Comparison of ENCODE assay signal across 8 mouse cellular contexts in genomic region chr6:41604401-41605050, GRCm38 (mm10). TPM values are rescaled to one million over a fixed set of nuclear protein-coding genes. Genes with fewer than 3 reads are reported as not detected.
DNase-seq lines count a peak whose midpoint lies in the region; ATAC-seq and TF ChIP-seq lines count a peak whose summit lies in the region.

No protein-coding gene starts in this region.

- peak; percentile 72 for ATAC-seq in forebrain, embryonic 15.5 days (replicated peaks)
- ATAC-seq in intestine, postnatal 0 days: peak; percentile 65
- ATAC-seq in liver, embryonic 16.5 days (ENCODE audit: low read depth): peak; percentile 35; the same call in 1 of the 2 replicates
- ATAC-seq in neural tube, embryonic 12.5 days (ENCODE audit: low FRiP score, low read depth): peak; percentile 65

- peaks cover 24% of the 10 kb centered on the region for H3K27me3 ChIP-seq in heart, embryonic 10.5 days (ENCODE audit: insufficient read depth, poor library complexity, severe bottlenecking)
- H3K27me3 ChIP-seq in forebrain, embryonic 15.5 days: no peaks in the 10 kb centered on the region
- no peaks in the 10 kb centered on the region for H3K27me3 ChIP-seq in intestine, postnatal 0 days (replicated peaks; ENCODE audit: control insufficient read depth, insufficient read depth, low read length)
- peaks cover 10% of the 10 kb centered on the region for H3K27me3 ChIP-seq in liver, embryonic 16.5 days (ENCODE audit: control insufficient read depth, insufficient read depth, low read depth, low read length)
- H3K27me3 ChIP-seq in neural tube, embryonic 12.5 days (replicated peaks): no peaks in the 10 kb centered on the region

- 1% methylated on average over 23 of the region's 23 CpGs for WGBS in heart, embryonic 10.5 days
- WGBS in forebrain, embryonic 15.5 days: under 1% methylated on average over 23 of the region's 23 CpGs
- under 1% methylated on average over 23 of the region's 23 CpGs for WGBS in intestine, postnatal 0 days
- WGBS in liver, embryonic 16.5 days (ENCODE audit: insufficient replicate concordance): 1% methylated on average over 23 of the region's 23 CpGs
- under 1% methylated on average over 23 of the region's 23 CpGs for WGBS in neural tube, embryonic 12.5 days

- peaks cover 9% of the 10 kb centered on the region; the same call in 1 of the 2 replicates for H3K4me1 ChIP-seq in heart, embryonic 10.5 days
- H3K4me1 ChIP-seq in forebrain, embryonic 15.5 days: peaks cover 27% of the 10 kb centered on the region
- H3K4me1 ChIP-seq in intestine, postnatal 0 days (replicated peaks; ENCODE audit: control insufficient read depth, insufficient read depth, low read length): no peaks in the 10 kb centered on the region
- peaks cover 4% of the 10 kb centered on the region; the same call in 1 of the 2 replicates for H3K4me1 ChIP-seq in liver, embryonic 16.5 days (ENCODE audit: control insufficient read depth, low read depth, low read length)
- H3K4me1 ChIP-seq in neural tube, embryonic 12.5 days: peaks cover 6% of the 10 kb centered on the region; the same call in 1 of the 2 replicates

- H3K4me3 ChIP-seq in heart, embryonic 10.5 days: peak overlapping the region; percentile 75
- peak overlapping the region; percentile 76 for H3K4me3 ChIP-seq in forebrain, embryonic 15.5 days
- peak overlapping the region; percentile 70 for H3K4me3 ChIP-seq in intestine, postnatal 0 days (ENCODE audit: low read depth, low read length)
- peak overlapping the region; percentile 68 for H3K4me3 ChIP-seq in liver, embryonic 16.5 days (ENCODE audit: low read depth, low read length)
- H3K4me3 ChIP-seq in neural tube, embryonic 12.5 days: peak overlapping the region; percentile 65

- peak overlapping the region; percentile 81 for H3K4me2 ChIP-seq in forebrain, embryonic 15.5 days (replicated peaks)
- H3K4me2 ChIP-seq in intestine, postnatal 0 days (replicated peaks; ENCODE audit: low read depth): peak overlapping the region; percentile 94
- peak overlapping the region; percentile 81 for H3K4me2 ChIP-seq in liver, embryonic 16.5 days (ENCODE audit: low read depth, low read length)
- H3K4me2 ChIP-seq in neural tube, embryonic 12.5 days (replicated peaks): peak overlapping the region; percentile 86

- peak; percentile 81 for TF ChIP-seq CTCF in intestine, postnatal 0 days (IDR thresholded peaks at IDR 0.05; ENCODE audit: low read depth)

- no peaks in the 10 kb centered on the region for H3K36me3 ChIP-seq in heart, embryonic 10.5 days
- no peaks in the 10 kb centered on the region for H3K36me3 ChIP-seq in forebrain, embryonic 15.5 days
- no peaks in the 10 kb centered on the region for H3K36me3 ChIP-seq in intestine, postnatal 0 days (ENCODE audit: control insufficient read depth, insufficient read depth)
- H3K36me3 ChIP-seq in liver, embryonic 16.5 days (ENCODE audit: control insufficient read depth, insufficient read depth): no peaks in the 10 kb centered on the region
- H3K36me3 ChIP-seq in neural tube, embryonic 12.5 days: no peaks in the 10 kb centered on the region

- intact Hi-C loops in heart, postnatal 25 days (cut with DNase I): no loop called here

- H3K9ac ChIP-seq in forebrain, embryonic 15.5 days (replicated peaks): peak overlapping the region; percentile 83
- peak overlapping the region; percentile 63; the same call in 1 of the 2 replicates for H3K9ac ChIP-seq in intestine, postnatal 0 days (ENCODE audit: low read depth, low read length)
- H3K9ac ChIP-seq in liver, embryonic 16.5 days (ENCODE audit: low read depth, low read length): peak overlapping the region; percentile 47; the same call in 1 of the 2 replicates
- peak overlapping the region; percentile 77 for H3K9ac ChIP-seq in neural tube, embryonic 12.5 days

- DNase-seq in heart, embryonic 10.5 days (ENCODE audit: low spot score): no peak
- no peak for DNase-seq in heart, postnatal 25 days (ENCODE audit: low spot score)
- peak; percentile 55 for DNase-seq in adrenal gland, postnatal 14 days
- peak; percentile 79 to 81 for DNase-seq in thymus, postnatal 36 days

- peak overlapping the region; percentile 93 for H3K27ac ChIP-seq in heart, embryonic 10.5 days
- H3K27ac ChIP-seq in forebrain, embryonic 15.5 days (replicated peaks): peak overlapping the region; percentile 93
- H3K27ac ChIP-seq in intestine, postnatal 0 days (ENCODE audit: low read depth, low read length): no peak overlapping the region
- H3K27ac ChIP-seq in liver, embryonic 16.5 days (ENCODE audit: low read length): no peak overlapping the region
- H3K27ac ChIP-seq in neural tube, embryonic 12.5 days: peak overlapping the region; percentile 66; the same call in 1 of the 2 replicates

- H3K9me3 ChIP-seq in heart, embryonic 10.5 days: no peaks in the 10 kb centered on the region
- H3K9me3 ChIP-seq in forebrain, embryonic 15.5 days: no peaks in the 10 kb centered on the region
- no peaks in the 10 kb centered on the region for H3K9me3 ChIP-seq in intestine, postnatal 0 days (ENCODE audit: control insufficient read depth)
- no peaks in the 10 kb centered on the region for H3K9me3 ChIP-seq in liver, embryonic 16.5 days (replicated peaks; ENCODE audit: control insufficient read depth, low read length)
- no peaks in the 10 kb centered on the region for H3K9me3 ChIP-seq in neural tube, embryonic 12.5 days

RNA-seq across cellular contexts. Expression of gene Ephb6, which starts 0.8 kb away (rescaled TPM):
- 5.1 and 6.2 TPM in 2 replicates for polyA plus RNA-seq in heart, embryonic 10.5 days (2016; fragmentation: Nextera tagmentation; extraction: Ambion mirVana)
- 1 to 10 TPM; 1.6 to 2.0 TPM for total RNA-seq in heart, postnatal 25 days (2021)
- 13.5 and 15.7 TPM in 2 replicates for total RNA-seq in adrenal gland, postnatal 14 days (2021)
- 33.2 and 34.6 TPM in 2 replicates for polyA plus RNA-seq in forebrain, embryonic 15.5 days (2015; fragmentation: Nextera tagmentation; extraction: Ambion mirVana)
- 2.7 and 2.8 TPM in 2 replicates for polyA plus RNA-seq in intestine, postnatal 0 days (2015; fragmentation: Nextera tagmentation; extraction: Ambion mirVana)
- polyA plus RNA-seq in liver, embryonic 16.5 days (2015; fragmentation: Nextera tagmentation; extraction: Ambion mirVana): 0.65 and 0.92 TPM in 2 replicates
- 22.7 and 23.6 TPM in 2 replicates for polyA plus RNA-seq in neural tube, embryonic 12.5 days (2016; fragmentation: Nextera tagmentation; extraction: Ambion mirVana)

RNA-seq across cellular contexts. Expression of gene Trpv6, which starts 31.7 kb away (rescaled TPM):
- polyA plus RNA-seq in heart, embryonic 10.5 days (2016; fragmentation: Nextera tagmentation; extraction: Ambion mirVana): 0.11 and 0.41 TPM in 2 replicates
- not detected for total RNA-seq in heart, postnatal 25 days (2021)
- not detected in 2 replicates for total RNA-seq in adrenal gland, postnatal 14 days (2021)
- polyA plus RNA-seq in forebrain, embryonic 15.5 days (2015; fragmentation: Nextera tagmentation; extraction: Ambion mirVana): 0.46 and 0.52 TPM in 2 replicates
- 0.72 and 1.5 TPM in 2 replicates for polyA plus RNA-seq in intestine, postnatal 0 days (2015; fragmentation: Nextera tagmentation; extraction: Ambion mirVana)
- 0.02 and 0.06 TPM in 2 replicates for polyA plus RNA-seq in liver, embryonic 16.5 days (2015; fragmentation: Nextera tagmentation; extraction: Ambion mirVana)
- 0.49 and 0.57 TPM in 2 replicates for polyA plus RNA-seq in neural tube, embryonic 12.5 days (2016; fragmentation: Nextera tagmentation; extraction: Ambion mirVana)

Comparison
In these comparisons a context has a peak if more than half of its experiments do, and no peak if none do; other contexts are left out.
1. DNase-seq: peak in adrenal gland, postnatal 14 days (single experiment) and thymus, postnatal 36 days (2 of 2); none in heart, embryonic 10.5 days (single experiment) and heart, postnatal 25 days (single experiment).
2. H3K27ac ChIP-seq: peak in heart, embryonic 10.5 days (single experiment), forebrain, embryonic 15.5 days (single experiment) and neural tube, embryonic 12.5 days (single experiment); none in intestine, postnatal 0 days (single experiment) and liver, embryonic 16.5 days (single experiment).
3. Peak in every context shown above with its lines, with median percentiles within 50 percentile points of each other: H3K4me3 ChIP-seq, ATAC-seq, H3K4me2 ChIP-seq and H3K9ac ChIP-seq.